Mouse (Mus musculus) embryonic fibroblast, embryonic 13.5 days (primary cell): ENCODE results near the gene Fam19a2.

Source experiments
- CTCF ChIP-seq: IDR thresholded peaks from 2 replicates; pipeline ENCODE4 v1.5.1; 2011; ENCODE audit warnings: mild to moderate bottlenecking, control low read depth, low read length, moderate library complexity, borderline replicate concordance; ENCODE audit not compliant: insufficient read depth
- POLR2A ChIP-seq: IDR thresholded peaks from 2 replicates; pipeline ENCODE4 v1.6.1; 2011; ENCODE audit warnings: low read depth, mild to moderate bottlenecking, control low read depth, low read length, moderate library complexity

DNA sequence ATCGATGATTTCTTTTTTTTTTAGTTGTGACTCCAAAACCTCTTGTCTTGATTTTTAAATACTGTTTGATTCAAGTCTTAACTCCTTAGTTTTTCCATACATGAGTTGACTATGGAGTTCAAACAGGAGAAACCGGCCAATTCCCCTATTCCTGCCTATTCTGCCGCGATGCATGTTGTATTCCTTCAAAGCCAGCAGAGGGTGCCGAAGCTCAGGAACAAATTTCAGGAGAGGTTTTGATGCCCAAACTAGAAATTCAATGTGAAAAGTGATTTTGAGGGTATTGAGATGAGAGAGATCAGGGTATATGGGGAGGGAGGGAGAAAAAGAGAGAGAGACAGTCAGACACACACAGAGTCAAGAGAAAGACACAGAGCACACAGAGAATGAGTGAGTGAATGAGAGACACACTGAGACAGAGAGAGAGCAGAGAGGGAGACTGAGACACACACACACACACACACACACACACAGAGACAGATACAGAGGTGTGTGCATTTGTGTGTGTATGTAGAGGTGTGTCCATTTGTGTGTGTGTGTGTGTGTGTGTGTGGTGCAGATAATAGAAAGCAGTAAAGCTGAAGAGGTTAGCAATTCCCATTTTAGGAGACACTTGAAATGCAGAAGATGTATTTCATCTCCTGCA is 78.9 kb downstream of the Fam19a2 start:
- TF ChIP-seq CTCF (0 out of 2 replicates have a peak, but pooled peaks have one; percentile 9), POLR2A (no peak)
